Mouse (Mus musculus): ENCODE data around the gene Cdh23.
A peak's percentile ranks its signal among the peaks of the same experiment; 100 is the strongest.

The Cdh23 gene

GRCm38 (mm10) chr10:60285676-60286372, 410.5 kb downstream of the Cdh23 start:
- DNase-seq (ENCODE audit: low read depth, low spot score), result peak; percentile 88

GRCm38 (mm10) chr10:60285183-60285582, 411.1 kb downstream of the Cdh23 start:
- no peak for DNase-seq (ENCODE audit: low read depth, low spot score)

GRCm38 (mm10) chr10:60284676-60285111, 411.6 kb downstream of the Cdh23 start:
- no peak for DNase-seq (ENCODE audit: low read depth, low spot score)

GRCm38 (mm10) chr10:60284248-60284647, 412.0 kb downstream of the Cdh23 start:
- no peak for DNase-seq (ENCODE audit: low read depth, low spot score)

- DNase-seq (ENCODE audit: low read depth, low spot score), result no peak
Observed at GRCm38 (mm10) chr10:60282116-60283014, 413.9 kb downstream of the Cdh23 start.

GRCm38 (mm10) chr10:60281571-60282050, 414.7 kb downstream of the Cdh23 start:
- no peak for DNase-seq (ENCODE audit: low read depth, low spot score)

GRCm38 (mm10) chr10:60280353-60280752, 415.9 kb downstream of the Cdh23 start:
- no peak for DNase-seq (ENCODE audit: low read depth, low spot score)

GRCm38 (mm10) chr10:60279941-60280301, 416.4 kb downstream of the Cdh23 start:
- DNase-seq (ENCODE audit: low read depth, low spot score), result no peak

GRCm38 (mm10) chr10:60279290-60279940, 416.9 kb downstream of the Cdh23 start:
- DNase-seq (ENCODE audit: low read depth, low spot score), result no peak

- DNase-seq (ENCODE audit: low read depth, low spot score), result no peak
Observed at GRCm38 (mm10) chr10:60278786-60279185, 417.5 kb downstream of the Cdh23 start.

- no peak for DNase-seq (ENCODE audit: low read depth, low spot score)
Observed at GRCm38 (mm10) chr10:60278006-60278399, 418.3 kb downstream of the Cdh23 start.

GRCm38 (mm10) chr10:60277207-60278005, 418.9 kb downstream of the Cdh23 start, which contains the start of gene Psap:
Gene Psap (plus strand): TSS chr10:60277627.
- DNase-seq (ENCODE audit: low read depth, low spot score), result peak; percentile 94

- DNase-seq (ENCODE audit: low read depth, low spot score), result no peak
Observed at GRCm38 (mm10) chr10:60273382-60273781, 422.9 kb downstream of the Cdh23 start.

- no peak for DNase-seq (ENCODE audit: low read depth, low spot score)
Observed at GRCm38 (mm10) chr10:60272241-60272640, 424.0 kb downstream of the Cdh23 start.

GRCm38 (mm10) chr10:60271015-60271414, 425.3 kb downstream of the Cdh23 start:
- no peak for DNase-seq (ENCODE audit: low read depth, low spot score)

- DNase-seq (ENCODE audit: low read depth, low spot score), result no peak
Observed at GRCm38 (mm10) chr10:60269141-60270064, 426.9 kb downstream of the Cdh23 start.

- DNase-seq (ENCODE audit: low read depth, low spot score), result no peak
Observed at GRCm38 (mm10) chr10:60268738-60269137, 427.6 kb downstream of the Cdh23 start.

- DNase-seq (ENCODE audit: low read depth, low spot score), result no peak
Observed at GRCm38 (mm10) chr10:60266842-60267401, 429.4 kb downstream of the Cdh23 start.

- DNase-seq (ENCODE audit: low read depth, low spot score), result no peak
Observed at GRCm38 (mm10) chr10:60265252-60265651, 431.0 kb downstream of the Cdh23 start.

- DNase-seq (ENCODE audit: low read depth, low spot score), result no peak
Observed at GRCm38 (mm10) chr10:60263351-60263750, 432.9 kb downstream of the Cdh23 start.
